Mouse (Mus musculus) megakaryocyte, embryonic 14.5 days (primary cell): ENCODE data around the gene Il1r1.

Experiments
- FLI1 ChIP-seq: IDR thresholded peaks from 2 replicates; pipeline ENCODE4 v1.6.1; 2012; ENCODE audit warnings: low read length, inconsistent platforms, mixed read lengths
- GATA1 ChIP-seq: IDR thresholded peaks from 3 replicates; pipeline ENCODE4 v1.6.1; 2012; ENCODE audit warnings: mixed read lengths, low read length, inconsistent platforms, borderline replicate concordance

GRCm38 (mm10) chr1:40175797-40176196 is 49.1 kb upstream of the Il1r1 start:
- TF ChIP-seq GATA1 (no peak), FLI1 (no peak)
